Mouse (Mus musculus): ENCODE data around the gene Hs3st6.

DNA sequence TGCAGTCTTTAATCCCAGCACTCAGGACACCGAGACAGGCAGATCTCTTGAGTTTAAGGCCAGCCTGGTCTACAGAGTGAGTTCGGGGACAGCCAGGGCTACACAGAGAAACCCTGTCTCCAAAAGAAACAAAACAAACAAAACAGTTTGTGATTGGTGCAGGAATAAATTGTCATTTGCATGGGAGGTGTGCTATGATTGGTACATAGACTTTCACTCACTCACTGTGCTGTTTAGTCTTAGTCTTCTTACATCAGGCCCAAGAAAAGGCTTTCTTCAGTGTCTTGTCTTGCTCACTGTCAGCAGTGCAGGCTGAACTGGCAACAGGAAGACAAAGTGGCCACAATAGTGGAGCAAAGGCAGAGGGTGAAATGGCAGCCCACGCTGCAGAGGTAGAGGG, 8.4 kb upstream of the Hs3st6 start:
- TF ChIP-seq CTCF (IDR thresholded peaks at IDR 0.05; ENCODE audit: borderline replicate concordance, insufficient read depth, low read depth, low read length) = no peak
- no peak for TF ChIP-seq POLR2A (IDR thresholded peaks at IDR 0.05; ENCODE audit: borderline replicate concordance, insufficient read depth, low read length)
